Mouse (Mus musculus) G1E-ER4 (cell line): ENCODE results near the gene Alyref2. TPM values are rescaled to one million over a fixed set of nuclear protein-coding genes. Genes with fewer than 3 reads are reported as not detected.

Experiments used
- GATA1 ChIP-seq: IDR thresholded peaks from one replicate; pipeline ENCODE4 v1.8.0; 2012; ENCODE audit warnings: low read length, inconsistent platforms
- polyA plus RNA-seq: library from polyadenylated mRNA; stranded (reverse); fragments of >175 nt; gene quantifications from 2 replicates; pipeline ENCODE4 v1.2.3, GENCODE M21; 2012

The Alyref2 gene
- polyA plus RNA-seq = 12.2 and 15.6 TPM in 2 replicates

DNA sequence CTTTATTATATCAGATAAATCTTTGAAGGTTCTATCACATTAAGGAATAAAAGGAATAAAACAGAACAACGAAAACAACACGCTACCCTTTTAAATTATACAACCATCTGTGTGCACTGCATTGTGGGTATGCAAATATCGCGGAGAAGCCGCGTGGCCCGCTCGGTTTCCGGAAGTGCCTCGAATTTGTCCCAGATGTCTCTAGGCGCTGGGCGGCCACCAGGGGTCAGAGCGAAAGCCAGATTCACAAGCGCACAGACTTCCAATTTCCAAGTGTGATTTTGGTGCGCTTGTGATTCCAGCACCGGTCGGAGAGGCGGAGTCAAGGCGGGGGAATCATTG, at the start of gene Alyref2:
Alyref2 (plus strand) TSS at position 229 of the 342 bp plus-strand sequence.
- no peak for TF ChIP-seq GATA1

DNA sequence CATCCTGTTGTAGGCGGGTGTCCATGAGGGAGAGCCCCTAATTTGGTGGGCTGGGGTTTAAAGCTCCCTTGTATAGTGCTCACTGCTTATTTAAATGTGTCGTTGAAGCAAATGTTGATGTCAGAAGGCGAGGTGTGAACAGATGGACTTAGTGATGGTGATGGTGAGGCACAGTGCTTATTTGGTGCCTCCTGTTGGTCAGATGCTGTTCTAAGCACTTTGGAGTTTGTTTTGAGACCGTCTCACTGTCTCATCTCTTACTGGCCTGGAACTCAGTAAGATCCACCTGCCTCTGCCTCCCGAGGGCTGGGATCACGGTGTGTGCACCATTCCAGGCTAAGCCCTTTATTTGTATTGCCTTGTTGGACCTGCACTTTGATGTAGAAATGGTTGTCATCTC, 48.4 kb upstream of the Alyref2 start:
- TF ChIP-seq GATA1 = no peak

DNA sequence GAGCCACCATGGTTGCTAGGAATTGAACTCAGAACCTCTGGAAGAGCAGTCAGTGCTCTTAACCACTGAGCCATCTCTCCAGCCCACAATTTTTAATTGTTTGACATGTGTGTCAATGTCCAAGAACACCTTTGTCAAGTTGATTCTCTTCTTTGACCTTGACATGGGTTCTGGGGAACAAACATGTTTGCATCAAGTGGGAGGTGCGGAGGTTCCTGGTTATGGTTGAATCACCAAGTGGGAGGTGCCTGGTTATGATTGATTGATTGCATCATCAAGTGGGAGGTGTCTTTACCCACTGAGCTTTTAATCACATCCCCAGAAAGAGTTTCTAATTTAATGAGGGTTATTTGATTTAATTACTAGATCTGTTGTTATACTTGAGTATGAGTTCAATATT, 45.7 kb upstream of the Alyref2 start:
- no peak for TF ChIP-seq GATA1

DNA sequence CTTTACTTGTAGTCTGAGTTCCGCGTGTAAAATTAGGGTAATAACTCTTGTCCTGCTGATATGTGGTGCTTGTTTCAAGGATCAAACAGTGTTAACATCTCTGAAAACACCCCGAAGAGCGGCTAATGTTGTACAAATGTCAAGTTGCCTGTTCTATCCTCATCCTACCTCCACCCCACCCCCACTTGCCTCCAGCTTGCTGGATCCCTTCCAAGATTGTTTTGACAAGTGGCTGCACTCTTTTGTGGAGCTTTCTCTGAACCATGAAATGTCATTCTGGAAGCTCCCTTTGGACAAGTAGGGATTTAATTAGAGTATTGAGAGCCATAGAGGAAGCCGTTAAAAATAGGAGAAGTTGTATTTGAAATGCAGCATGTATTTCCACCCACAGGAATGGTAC, 43.5 kb upstream of the Alyref2 start:
- TF ChIP-seq GATA1 = no peak

DNA sequence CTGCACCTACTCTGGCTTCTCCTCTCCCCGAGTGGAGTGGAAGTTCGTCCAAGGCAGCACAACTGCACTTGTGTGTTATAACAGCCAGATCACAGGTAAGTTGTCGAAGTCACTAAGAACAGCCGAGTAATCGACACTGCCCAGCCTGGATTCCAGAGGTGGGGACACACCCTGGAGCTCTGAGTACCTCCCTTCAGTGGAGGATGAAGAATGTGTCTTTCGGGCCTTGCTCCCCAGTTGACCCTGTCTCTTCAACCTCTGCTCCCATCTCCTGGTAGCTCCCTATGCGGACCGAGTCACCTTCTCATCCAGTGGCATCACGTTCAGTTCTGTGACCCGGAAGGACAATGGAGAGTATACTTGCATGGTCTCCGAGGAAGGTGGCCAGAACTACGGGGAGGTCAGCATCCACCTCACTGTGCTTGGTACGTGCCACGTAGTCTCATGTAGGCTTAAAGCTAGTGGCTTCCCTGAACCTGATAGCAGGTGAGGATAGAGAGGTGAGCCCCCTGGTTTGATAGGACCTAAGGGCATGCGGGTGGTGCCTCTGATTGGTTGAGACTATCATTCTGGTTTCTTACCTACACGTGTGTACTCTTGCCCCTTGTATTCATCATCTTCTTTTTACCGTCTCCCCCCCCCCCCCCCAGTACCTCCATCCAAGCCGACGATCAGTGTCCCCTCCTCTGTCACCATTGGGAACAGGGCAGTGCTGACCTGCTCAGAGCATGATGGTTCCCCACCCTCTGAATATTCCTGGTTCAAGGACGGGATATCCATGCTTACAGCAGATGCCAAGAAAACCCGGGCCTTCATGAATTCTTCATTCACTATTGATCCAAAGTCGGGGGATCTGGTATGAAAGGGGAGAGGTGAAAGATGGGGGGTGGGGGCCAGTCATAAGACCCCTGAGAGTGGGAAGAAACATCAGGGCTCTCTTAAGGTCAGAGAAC, 42.5 kb upstream of the Alyref2 start:
- no peak for TF ChIP-seq GATA1

DNA sequence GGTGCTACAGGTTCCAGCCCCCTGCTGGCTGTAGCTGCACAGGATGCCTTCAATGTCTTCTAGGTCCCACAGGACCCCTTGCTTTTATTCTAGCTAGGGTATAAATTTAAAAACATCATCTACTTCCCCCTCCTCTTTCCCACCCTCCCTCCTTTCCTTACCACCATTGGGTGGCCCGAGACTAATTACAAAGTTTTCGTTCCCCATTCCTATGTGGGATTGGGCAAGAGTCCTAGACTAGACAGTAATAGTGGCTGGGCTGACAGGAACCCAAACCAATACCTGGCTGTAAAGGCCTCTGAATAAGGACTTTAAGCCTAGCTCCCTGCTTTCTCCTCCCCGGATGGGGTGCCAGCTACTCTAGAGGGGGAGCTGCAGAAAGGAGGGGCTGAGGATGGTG, 40.1 kb upstream of the Alyref2 start:
- TF ChIP-seq GATA1 = no peak

DNA sequence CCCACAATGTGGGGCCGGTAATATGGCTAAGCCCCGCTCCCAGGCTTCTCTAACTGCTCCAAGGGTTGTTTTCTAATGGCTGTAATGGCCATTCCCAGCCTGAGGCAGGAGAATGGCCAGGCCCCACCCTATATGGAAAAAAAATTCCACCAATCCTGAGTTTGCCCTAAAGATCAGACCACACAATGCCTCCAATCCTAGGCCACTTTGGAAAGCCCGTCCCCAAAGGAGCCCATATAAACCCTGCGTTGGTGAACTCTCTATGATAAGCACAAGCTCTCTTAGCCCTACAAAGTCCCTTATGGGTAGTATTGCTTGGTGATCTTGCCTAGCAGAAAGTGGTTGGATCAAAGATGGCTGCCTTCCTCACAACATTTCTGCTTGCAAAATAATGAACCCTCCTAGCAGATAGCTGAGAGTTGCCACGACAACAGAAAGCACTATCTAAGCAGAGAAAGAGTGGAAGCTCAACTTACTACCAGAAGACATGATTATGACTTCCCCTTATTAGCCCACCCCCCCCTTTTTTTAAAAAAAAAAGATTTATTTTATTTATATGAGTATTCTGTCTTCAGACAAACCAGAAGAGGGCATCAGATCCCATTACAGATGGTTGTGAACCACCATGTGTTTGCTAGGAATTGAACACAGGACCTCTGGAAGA, 37.4 kb upstream of the Alyref2 start:
- TF ChIP-seq GATA1 = no peak

DNA sequence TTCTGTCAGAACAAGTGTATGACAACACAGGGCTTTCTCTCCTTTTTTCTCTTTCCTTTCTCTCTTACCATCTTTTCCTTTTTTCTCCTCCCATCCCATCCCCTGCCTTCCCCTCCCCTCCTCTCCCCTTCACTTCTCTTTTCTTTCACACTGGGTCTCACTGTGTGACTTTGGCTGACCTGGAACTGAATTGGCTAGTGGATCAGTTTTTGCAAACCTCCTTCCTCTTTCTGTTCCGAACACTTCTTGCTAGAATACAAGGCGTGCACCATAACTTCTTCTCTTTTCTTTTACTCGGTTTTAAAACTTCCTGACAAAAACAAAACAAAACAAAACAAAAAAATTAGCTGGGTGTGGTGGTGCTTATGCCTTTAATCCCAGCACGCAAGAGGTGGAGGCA, 36.7 kb upstream of the Alyref2 start:
- TF ChIP-seq GATA1 = no peak

DNA sequence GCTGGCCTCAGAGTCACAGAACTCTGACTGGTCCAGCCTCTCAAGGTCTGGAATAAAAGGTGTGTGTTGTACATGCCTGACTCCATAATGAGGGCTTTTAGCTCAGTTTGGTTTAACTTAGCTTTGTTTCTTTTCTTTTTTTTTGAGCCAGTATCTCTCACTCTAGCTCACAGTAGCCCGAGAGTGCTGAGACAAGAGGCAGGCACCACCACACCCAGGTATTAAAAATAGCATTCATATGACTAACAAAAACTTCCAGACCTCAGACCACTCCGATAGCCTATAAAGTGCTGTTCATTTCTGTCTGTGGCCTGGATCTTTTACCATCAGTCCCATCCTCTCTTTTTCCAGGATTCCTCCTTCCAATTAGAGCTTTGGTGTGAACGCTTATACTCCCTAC, 33.6 kb upstream of the Alyref2 start:
- TF ChIP-seq GATA1 = no peak

DNA sequence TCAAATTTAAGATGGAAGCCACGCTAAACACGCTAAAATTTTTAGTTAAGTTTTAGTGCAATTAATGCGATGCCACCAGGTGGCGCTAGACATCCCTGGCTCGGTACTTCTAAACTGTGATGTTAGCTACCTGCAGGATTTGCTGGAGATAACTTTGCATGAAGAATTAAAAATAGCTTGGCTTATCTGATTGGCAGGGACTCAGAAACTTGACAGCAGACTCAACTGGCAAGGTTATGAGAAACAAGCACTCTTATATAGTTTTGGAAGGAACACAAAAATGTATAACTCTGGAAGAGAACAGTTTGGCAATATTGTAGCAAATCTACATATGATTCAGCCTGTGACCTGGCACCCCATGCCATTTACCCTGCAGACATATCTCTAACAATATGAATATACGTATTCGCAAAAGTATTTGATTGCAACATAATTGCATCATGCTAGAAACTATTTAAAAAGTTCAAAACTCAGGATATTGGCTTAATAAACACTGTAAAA, 32.9 kb upstream of the Alyref2 start:
- no peak for TF ChIP-seq GATA1

DNA sequence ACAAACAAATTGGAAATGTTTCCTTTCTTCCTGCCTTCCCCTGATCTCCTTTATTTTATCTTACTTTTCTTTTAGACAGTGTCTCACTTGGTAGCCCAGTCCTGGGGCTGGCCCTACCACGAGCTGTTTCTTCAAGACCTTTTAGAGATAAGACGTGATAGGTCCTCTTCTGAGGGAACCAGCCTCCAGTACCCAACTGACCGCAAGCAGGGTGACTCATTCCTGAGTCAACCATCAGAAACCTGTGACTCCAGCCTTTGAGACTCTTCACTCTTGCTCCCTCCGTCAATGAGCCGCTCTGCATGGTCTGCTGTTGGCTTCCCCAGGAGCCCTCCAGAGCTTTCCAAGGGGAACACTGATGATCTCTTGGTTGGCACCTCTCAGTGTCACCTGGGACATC, 32.4 kb upstream of the Alyref2 start:
- TF ChIP-seq GATA1 = no peak

DNA sequence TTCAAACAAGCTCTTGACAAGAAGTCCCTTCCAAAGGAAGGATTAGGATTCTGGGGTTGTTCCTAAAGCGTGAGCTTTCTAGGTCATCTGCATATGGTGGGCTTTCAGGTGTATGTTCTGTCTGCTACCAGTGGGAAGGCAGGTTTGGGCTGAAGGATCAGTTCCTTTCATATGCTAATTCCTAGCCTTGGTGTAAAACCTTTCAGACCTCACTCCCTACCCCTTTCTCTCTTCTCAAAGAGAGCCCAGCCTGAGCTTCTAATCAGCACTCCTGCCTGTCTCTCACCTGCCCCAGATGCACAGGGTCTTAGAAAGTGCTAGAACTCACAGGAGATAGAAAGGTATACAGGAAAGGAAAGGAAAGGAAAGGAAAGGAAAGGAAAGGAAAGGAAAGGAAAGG, 31.8 kb upstream of the Alyref2 start:
- no peak for TF ChIP-seq GATA1

DNA sequence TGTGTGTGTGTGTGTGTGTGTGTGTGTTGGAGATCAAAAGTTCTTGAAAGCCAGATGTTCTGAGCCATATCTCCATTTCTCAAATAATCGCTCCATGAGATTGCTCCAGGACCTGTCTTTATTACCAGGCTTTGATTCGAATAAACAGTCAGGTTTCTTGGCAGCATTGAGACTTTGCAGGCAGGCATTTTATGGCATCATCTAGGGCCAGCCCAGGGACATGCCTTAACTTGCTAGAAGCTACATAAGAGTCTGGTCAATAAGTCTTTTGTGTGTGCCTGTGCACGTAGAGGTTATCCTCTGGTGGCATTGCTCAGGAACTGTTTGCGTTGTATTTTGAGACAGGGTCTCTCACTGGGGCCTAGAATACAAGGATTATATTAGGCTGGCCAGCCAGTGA, 29.8 kb upstream of the Alyref2 start:
- TF ChIP-seq GATA1 = no peak

DNA sequence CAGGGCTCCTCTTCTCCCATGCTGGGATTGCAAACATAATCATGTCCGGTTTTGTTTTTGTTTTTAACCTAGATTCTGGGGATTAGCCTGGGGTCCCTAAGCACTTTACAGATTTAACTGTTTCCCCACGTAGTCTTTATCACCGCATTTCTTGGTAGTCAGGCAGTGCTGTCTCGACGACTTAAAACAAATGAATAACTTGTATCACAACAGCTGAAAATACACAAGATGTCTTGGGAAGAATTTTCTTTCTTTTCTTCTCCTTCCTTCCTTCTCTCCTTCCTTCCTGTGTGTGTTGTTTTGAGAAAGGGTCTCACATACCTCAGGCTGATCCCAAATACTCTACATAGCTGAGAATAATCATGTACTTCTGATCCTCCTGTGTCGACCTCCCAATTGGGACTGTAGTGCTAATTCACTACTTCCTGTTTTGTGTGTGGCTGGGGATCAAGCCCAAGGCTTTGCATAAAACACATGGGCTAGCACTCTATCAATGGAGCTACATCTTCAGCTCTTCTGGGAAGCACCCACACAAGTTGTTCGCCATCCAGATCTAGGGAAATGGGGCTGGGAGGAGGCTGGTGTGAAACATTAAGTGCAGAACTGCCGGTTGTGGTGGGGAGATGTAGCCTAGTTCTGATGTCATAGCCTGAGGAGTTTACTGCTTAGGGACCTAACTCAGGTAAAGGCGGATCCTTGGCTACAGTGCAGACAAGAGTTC, 29.2 kb upstream of the Alyref2 start:
- TF ChIP-seq GATA1 = no peak

DNA sequence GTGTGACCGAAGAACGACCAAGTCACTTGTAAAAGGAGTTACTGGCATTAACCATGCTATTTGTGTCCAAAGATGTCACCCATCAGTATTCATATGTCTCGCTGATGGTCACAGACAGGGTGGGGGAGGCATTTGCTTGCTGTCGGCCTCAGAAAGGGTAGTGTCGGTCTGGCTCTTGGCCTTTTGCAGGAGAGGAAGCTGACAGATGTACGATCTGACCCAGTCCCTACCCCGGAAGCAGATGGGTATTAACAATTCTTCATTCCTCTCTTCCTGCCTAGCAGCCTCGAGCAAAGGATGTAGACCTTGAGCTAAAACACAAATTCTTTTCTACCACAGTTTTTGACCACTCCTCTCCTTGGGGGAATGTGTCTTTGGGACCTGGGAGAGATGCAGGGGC, 26.2 kb upstream of the Alyref2 start:
- TF ChIP-seq GATA1 = no peak
